Comparison of ENCODE assay signal across 8 mouse cellular contexts in the genomic region with DNA sequence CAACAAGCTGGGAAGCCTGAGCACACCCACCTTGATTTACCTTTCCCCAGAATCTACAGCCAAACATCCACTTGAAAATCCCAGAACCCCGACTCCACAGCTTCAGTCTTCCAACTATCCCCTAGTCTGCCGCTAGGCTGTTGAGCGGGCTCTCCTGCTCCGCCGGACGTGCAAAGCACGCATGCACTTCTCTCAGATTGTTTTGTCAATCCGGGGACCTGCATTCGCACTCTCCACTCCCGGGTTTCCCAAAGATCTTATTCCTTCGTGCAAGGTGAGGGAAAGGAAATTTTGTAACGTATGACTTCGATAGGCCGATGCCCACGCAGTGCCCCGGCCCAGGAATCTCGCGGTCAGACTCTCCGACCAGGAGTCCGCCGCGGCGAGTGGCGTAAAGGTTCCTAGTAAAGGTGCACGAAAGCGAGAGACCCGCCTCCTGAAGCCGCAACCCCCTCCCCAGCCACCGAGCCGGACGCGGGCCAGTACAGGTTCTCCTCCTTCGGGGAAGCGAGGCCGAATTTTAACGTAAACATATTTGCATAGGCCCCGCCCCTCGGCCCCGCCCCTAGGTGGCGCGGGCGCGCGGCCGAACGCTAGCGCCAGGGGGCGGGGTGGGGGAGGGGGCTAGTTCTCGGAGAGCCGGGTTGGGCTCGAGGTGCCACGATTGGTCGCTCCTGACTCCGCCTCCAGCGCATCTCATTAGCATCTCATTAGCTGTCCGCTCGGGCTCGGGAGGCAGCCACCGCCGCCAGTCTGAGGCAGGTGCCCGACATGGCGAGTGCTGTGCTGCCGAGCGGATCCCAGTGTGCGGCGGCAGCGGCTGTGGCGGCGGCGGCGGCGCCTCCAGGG. TPM values are rescaled to one million over a fixed set of nuclear protein-coding genes. Genes with fewer than 3 reads are reported as not detected.
DNase-seq lines count a peak whose midpoint lies in the region; ATAC-seq lines count a peak whose summit lies in the region.

A gene (plus strand): TSS at position 572 of the 849 bp plus-strand sequence.

- peak; percentile 63 for ATAC-seq in erythroid progenitor cell, adult 5-6 weeks (replicated peaks; ENCODE audit: low FRiP score, poor library complexity, severe bottlenecking)
- ATAC-seq in heart, embryonic 11.5 days (replicated peaks; ENCODE audit: insufficient number of reproducible peaks, low FRiP score, low TSS enrichment) = peak; percentile 96
- peak; percentile 97 for ATAC-seq in kidney, embryonic 14.5 days (ENCODE audit: low FRiP score, low TSS enrichment)
- ATAC-seq in limb, embryonic 13.5 days (ENCODE audit: low FRiP score, low read depth) = peak; percentile 96
- peak; percentile 96 for ATAC-seq in midbrain, embryonic 14.5 days (ENCODE audit: low FRiP score, low TSS enrichment)

- H3K4me1 ChIP-seq in heart, embryonic 11.5 days (ENCODE audit: control insufficient read depth, insufficient read depth, low read length) = peaks cover 6% of the 10 kb centered on the region; the same call in 1 of the 2 replicates
- peaks cover 3% of the 10 kb centered on the region; the same call in 1 of the 2 replicates for H3K4me1 ChIP-seq in kidney, embryonic 14.5 days (ENCODE audit: control insufficient read depth, insufficient read depth, low read length)
- peaks cover 30% of the 10 kb centered on the region for H3K4me1 ChIP-seq in limb, embryonic 13.5 days
- H3K4me1 ChIP-seq in midbrain, embryonic 14.5 days (ENCODE audit: control insufficient read depth, insufficient read depth, low read length) = peaks cover 25% of the 10 kb centered on the region; the same call in 1 of the 2 replicates

- DNase-seq in 3134 (ENCODE audit: extremely low read depth, insufficient read length, low spot score) = peak; percentile 94
- peak; percentile 19 for DNase-seq in c-Kit-negative CD71-positive TER-119-positive erythroid progenitor cells, embryonic 14.5 days (ENCODE audit: low read depth, low spot score)
- DNase-seq in midbrain, embryonic 14.5 days = peak; percentile 99
- peak; percentile 26 for DNase-seq in spleen, adult 12 weeks (ENCODE audit: low spot score)

- no peaks in the 10 kb centered on the region for H3K36me3 ChIP-seq in heart, embryonic 11.5 days (ENCODE audit: control insufficient read depth, insufficient read depth, low read length)
- no peaks in the 10 kb centered on the region for H3K36me3 ChIP-seq in kidney, embryonic 14.5 days (ENCODE audit: control insufficient read depth, insufficient read depth, low read length)
- no peaks in the 10 kb centered on the region for H3K36me3 ChIP-seq in limb, embryonic 13.5 days
- H3K36me3 ChIP-seq in midbrain, embryonic 14.5 days (ENCODE audit: control insufficient read depth, insufficient read depth, low read length) = no peaks in the 10 kb centered on the region

- peak within 1 kb of the TSS; percentile 72 for H3K4me3 ChIP-seq in heart, embryonic 11.5 days (ENCODE audit: low read depth, low read length)
- H3K4me3 ChIP-seq in kidney, embryonic 14.5 days (ENCODE audit: low read length) = peak within 1 kb of the TSS; percentile 80
- H3K4me3 ChIP-seq in limb, embryonic 13.5 days = peak within 1 kb of the TSS; percentile 73
- peak within 1 kb of the TSS; percentile 80 for H3K4me3 ChIP-seq in midbrain, embryonic 14.5 days (replicated peaks; ENCODE audit: low read depth, low read length)

- WGBS in heart, embryonic 11.5 days (ENCODE audit: insufficient replicate concordance) = under 1% methylated on average over 69 of the region's 72 CpGs
- WGBS in kidney, embryonic 14.5 days = under 1% methylated on average over 65 of the region's 72 CpGs
- WGBS in limb, embryonic 13.5 days = under 1% methylated on average over 72 of the region's 72 CpGs
- WGBS in midbrain, embryonic 14.5 days = under 1% methylated on average over 72 of the region's 72 CpGs

- peak within 1 kb of the TSS; percentile 98 for H3K4me2 ChIP-seq in heart, embryonic 11.5 days
- peak within 1 kb of the TSS; percentile 86 for H3K4me2 ChIP-seq in kidney, embryonic 14.5 days (replicated peaks; ENCODE audit: low read depth, low read length)
- H3K4me2 ChIP-seq in limb, embryonic 13.5 days (replicated peaks) = peak within 1 kb of the TSS; percentile 96
- H3K4me2 ChIP-seq in midbrain, embryonic 14.5 days (ENCODE audit: low read length) = peak within 1 kb of the TSS; percentile 85

- peak within 1 kb of the TSS; percentile 76 for H3K27ac ChIP-seq in heart, embryonic 11.5 days (ENCODE audit: low read depth, low read length)
- peak within 1 kb of the TSS; percentile 81 for H3K27ac ChIP-seq in kidney, embryonic 14.5 days (ENCODE audit: low read depth, low read length)
- H3K27ac ChIP-seq in limb, embryonic 13.5 days = peak within 1 kb of the TSS; percentile 87
- peak within 1 kb of the TSS; percentile 90 for H3K27ac ChIP-seq in midbrain, embryonic 14.5 days (replicated peaks; ENCODE audit: low read depth, low read length)

- peak within 1 kb of the TSS; percentile 74 for H3K9ac ChIP-seq in heart, embryonic 11.5 days (ENCODE audit: low read depth, low read length)
- peak within 1 kb of the TSS; percentile 80 for H3K9ac ChIP-seq in kidney, embryonic 14.5 days (ENCODE audit: low read depth, low read length)
- H3K9ac ChIP-seq in limb, embryonic 13.5 days = peak within 1 kb of the TSS; percentile 81
- H3K9ac ChIP-seq in midbrain, embryonic 14.5 days (replicated peaks; ENCODE audit: low read length) = peak within 1 kb of the TSS; percentile 88

- H3K9me3 ChIP-seq in heart, embryonic 11.5 days (replicated peaks; ENCODE audit: control insufficient read depth, low read length) = no peaks in the 10 kb centered on the region
- no peaks in the 10 kb centered on the region for H3K9me3 ChIP-seq in kidney, embryonic 14.5 days (ENCODE audit: control insufficient read depth, low read length)
- H3K9me3 ChIP-seq in limb, embryonic 13.5 days = no peaks in the 10 kb centered on the region
- H3K9me3 ChIP-seq in midbrain, embryonic 14.5 days (ENCODE audit: control insufficient read depth, low read length) = no peaks in the 10 kb centered on the region

- peaks cover 17% of the 10 kb centered on the region for H3K27me3 ChIP-seq in heart, embryonic 11.5 days (ENCODE audit: control insufficient read depth, insufficient read depth, low read length)
- H3K27me3 ChIP-seq in kidney, embryonic 14.5 days (ENCODE audit: control insufficient read depth, insufficient read depth, low read length) = 0 out of 2 replicates have a peak, but pooled peaks cover 6% of the 10 kb centered on the region
- peaks cover 16% of the 10 kb centered on the region for H3K27me3 ChIP-seq in limb, embryonic 13.5 days
- peaks cover 6% of the 10 kb centered on the region; the same call in 1 of the 2 replicates for H3K27me3 ChIP-seq in midbrain, embryonic 14.5 days (ENCODE audit: control insufficient read depth, insufficient read depth, low read length)

RNA-seq across cellular contexts. Expression of the gene that starts here (rescaled TPM):
- total RNA-seq in erythroid progenitor cell, adult 5-6 weeks (2015; ENCODE audit: low replicate concordance) = 3.8 and 5.8 TPM in 2 replicates
- 0.83 and 1.7 TPM in 2 replicates for total RNA-seq in erythroid progenitor cell, adult 5-6 weeks (2017; ENCODE audit: low replicate concordance)
- polyA plus RNA-seq in heart, embryonic 11.5 days (2014; fragmentation: Nextera tagmentation; extraction: Ambion mirVana) = 30.3 and 31.3 TPM in 2 replicates
- 66.3 and 92.1 TPM in 2 replicates for polyA plus RNA-seq in kidney, embryonic 14.5 days (2014; fragmentation: Nextera tagmentation; extraction: Ambion mirVana)
- 41.0 and 44.2 TPM in 2 replicates for polyA plus RNA-seq in limb, embryonic 13.5 days (2015; fragmentation: Nextera tagmentation; extraction: Ambion mirVana)
- 200 and 204 TPM in 2 replicates for polyA plus RNA-seq in midbrain, embryonic 14.5 days (2014; fragmentation: Nextera tagmentation; extraction: Ambion mirVana)

Comparison
In these comparisons a context has a peak if more than half of its experiments do, and no peak if none do; other contexts are left out.
1. Peak in every context shown above with its lines: DNase-seq, ATAC-seq, H3K4me3 ChIP-seq and H3K27ac ChIP-seq.
2. DNase-seq: peak in every context shown above with its lines; median percentile 99 in midbrain, embryonic 14.5 days; 94 in 3134; 26 in spleen, adult 12 weeks; 19 in c-Kit-negative CD71-positive TER-119-positive erythroid progenitor cells, embryonic 14.5 days.